Mouse (Mus musculus) ES-E14 (cell line): Measurements from ENCODE around the gene Iqsec1.

Experiments
- CHD2 ChIP-seq: IDR thresholded peaks from 2 replicates; pipeline ENCODE4 v1.6.1; 2014; ENCODE audit warnings: mild to moderate bottlenecking, low read depth, low read length, inconsistent platforms
- HCFC1 ChIP-seq: IDR thresholded peaks from 2 replicates; pipeline ENCODE4 v1.6.1; 2012; ENCODE audit warnings: low read length, inconsistent platforms, borderline replicate concordance; ENCODE audit not compliant: insufficient read depth
- ZC3H11A ChIP-seq: IDR thresholded peaks from 2 replicates; pipeline ENCODE4 v1.6.1; 2012; ENCODE audit warnings: low read depth, mild to moderate bottlenecking, inconsistent platforms, low read length, borderline replicate concordance
- ZNF384 ChIP-seq: IDR thresholded peaks from 2 replicates; pipeline ENCODE4 v1.6.1; 2012; ENCODE audit warnings: low read depth, low read length, inconsistent platforms

- TF ChIP-seq HCFC1 (no peak), ZC3H11A (no peak), ZNF384 (no peak), CHD2 (no peak)
Measured at GRCm38 (mm10) chr6:90749414-90749937, 239.0 kb downstream of the Iqsec1 start.
